Mouse (Mus musculus): ENCODE data around the gene Pyroxd2. TPM values are rescaled to one million over a fixed set of nuclear protein-coding genes. Genes with fewer than 3 reads are reported as not detected.

Pyroxd2 gene
- 0.17 TPM for polyA plus RNA-seq (2014; fragmentation: Illumina TruSeq; extraction: RNeasy Lipid Tissue Mini Kit (QIAGEN cat#74804); ENCODE audit: low read depth, low replicate concordance)

GRCm38 (mm10) chr19:42752363-42752931 lies at the start of gene Pyroxd2:
Gene Pyroxd2, minus strand, starts transcription at chr19:42752775.

GRCm38 (mm10) chr19:42779531-42780155 lies 27.1 kb upstream of the Pyroxd2 start, which contains the start of gene Hps1:
Gene Hps1, minus strand, starts transcription at chr19:42779978.

Other genes with a start within 250 kb of the Pyroxd2 start
- gene R3hcc1l, start 234.0 kb downstream of the Pyroxd2 start, polyA plus RNA-seq (2014; fragmentation: Illumina TruSeq; extraction: RNeasy Lipid Tissue Mini Kit (QIAGEN cat#74804); ENCODE audit: low read depth, low replicate concordance): 16.1 TPM
- 0.08 TPM for gene Loxl4, start 140.0 kb downstream of the Pyroxd2 start, polyA plus RNA-seq (2014; fragmentation: Illumina TruSeq; extraction: RNeasy Lipid Tissue Mini Kit (QIAGEN cat#74804); ENCODE audit: low read depth, low replicate concordance)
- gene Hps1, start 27.2 kb upstream of the Pyroxd2 start, polyA plus RNA-seq (2014; fragmentation: Illumina TruSeq; extraction: RNeasy Lipid Tissue Mini Kit (QIAGEN cat#74804); ENCODE audit: low read depth, low replicate concordance): 0.35 TPM

Measured in testis, adult 10 weeks (tissue).